Mouse (Mus musculus) ES-CJ7 (cell line): Measurements from ENCODE around the gene Clec9a.
A peak's percentile ranks its signal among the peaks of the same experiment; 100 is the strongest.

Source experiments
- DNase-seq: peaks from one replicate; pipeline ENCODE4 v3.0.0; 2011; ENCODE audit warnings: low read depth, low spot score

Clec9a gene

DNA sequence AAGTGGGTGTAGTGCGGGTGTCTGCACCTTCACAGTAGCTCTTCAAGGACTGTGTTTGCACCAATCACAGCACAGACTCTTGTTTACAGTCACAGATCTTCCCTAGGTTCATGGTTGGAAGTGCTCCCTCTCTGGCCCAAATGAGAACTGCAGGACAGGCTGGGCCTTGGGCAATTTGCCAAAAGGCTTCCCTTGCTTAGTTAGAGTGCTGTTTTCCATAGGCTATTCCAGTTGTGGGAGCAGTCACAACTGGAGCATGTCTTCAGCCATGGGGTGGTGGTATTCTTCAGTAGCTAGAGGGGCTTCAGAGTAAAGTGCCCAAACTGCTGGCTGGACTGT, 15.0 kb downstream of the Clec9a start:
- DNase-seq, result peak; percentile 78

DNA sequence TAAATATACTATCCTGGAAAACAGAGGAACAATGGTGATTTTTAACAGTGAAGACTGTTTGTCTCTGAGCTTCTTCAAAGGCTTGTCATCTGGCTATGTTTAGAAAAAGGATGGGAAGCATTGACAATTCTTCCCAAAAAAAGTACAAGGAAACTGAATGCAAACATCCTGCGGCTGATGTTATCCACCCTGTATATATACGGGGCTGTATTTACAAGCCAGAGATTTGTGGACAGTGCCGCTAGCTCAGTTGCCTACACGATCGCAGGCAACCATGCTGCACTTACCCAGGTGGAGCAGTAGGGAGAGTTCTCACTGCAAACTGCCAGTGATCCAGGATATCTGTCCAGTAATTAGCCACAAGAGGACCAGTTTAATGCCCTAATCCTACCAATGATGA, 16.6 kb downstream of the Clec9a start:
- DNase-seq, result no peak

DNA sequence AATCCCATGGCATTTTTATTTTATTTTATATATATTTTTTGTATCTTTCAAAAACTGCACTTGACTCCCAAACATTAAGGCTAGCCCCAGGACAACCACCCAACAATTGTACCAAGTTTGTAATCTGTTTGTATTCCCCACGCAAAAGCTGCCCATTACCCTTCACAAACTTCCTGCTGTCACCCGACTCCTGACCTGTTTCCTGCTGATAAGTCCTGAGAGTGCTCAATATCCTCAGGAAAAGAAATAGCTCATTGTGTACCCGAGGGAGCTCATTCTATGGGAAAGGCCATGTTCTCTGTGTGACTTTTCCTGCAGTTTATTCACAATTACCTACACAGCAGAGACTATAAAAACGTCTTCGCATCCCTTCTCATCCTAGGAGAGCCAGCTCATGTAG, 17.1 kb downstream of the Clec9a start:
- DNase-seq, result no peak

DNA sequence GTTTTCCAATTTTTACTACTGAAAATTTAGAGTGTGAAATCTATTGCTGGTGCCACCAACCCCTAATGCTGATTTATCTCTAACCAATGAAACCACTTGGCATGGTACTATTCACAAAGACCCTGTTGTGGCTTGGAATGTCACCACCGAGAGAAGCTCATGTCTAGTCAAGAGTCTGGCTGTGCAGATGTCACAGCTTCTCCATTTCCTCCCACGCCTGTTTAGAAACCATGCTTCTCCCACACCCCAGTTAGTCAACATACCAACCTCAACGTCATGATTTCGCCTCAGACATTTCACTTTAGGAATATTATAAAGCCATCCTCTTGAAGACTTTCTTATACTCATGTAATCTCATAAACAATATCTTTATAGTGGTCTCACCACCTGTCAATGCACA, 18.6 kb downstream of the Clec9a start:
- no peak for DNase-seq

DNA sequence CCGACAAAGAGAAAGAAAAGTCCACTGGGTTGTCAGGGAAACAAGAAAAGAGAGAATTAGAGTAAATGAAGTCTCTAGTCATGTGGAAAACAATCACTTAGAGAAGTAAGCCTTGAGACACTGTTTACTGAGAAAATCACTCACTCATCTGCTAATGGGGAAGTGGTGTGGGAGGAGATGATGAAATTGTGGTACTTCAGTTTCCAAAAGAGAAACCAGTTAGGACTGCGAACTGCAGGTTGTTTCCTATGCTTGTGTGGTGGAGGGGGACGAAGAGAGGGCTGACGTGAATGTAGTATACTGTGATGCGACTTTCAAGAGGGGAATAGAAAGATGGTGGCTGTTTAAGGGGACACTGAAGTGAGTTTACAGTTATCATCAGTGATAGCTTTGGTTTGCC, 25.6 kb downstream of the Clec9a start:
- DNase-seq, result no peak

DNA sequence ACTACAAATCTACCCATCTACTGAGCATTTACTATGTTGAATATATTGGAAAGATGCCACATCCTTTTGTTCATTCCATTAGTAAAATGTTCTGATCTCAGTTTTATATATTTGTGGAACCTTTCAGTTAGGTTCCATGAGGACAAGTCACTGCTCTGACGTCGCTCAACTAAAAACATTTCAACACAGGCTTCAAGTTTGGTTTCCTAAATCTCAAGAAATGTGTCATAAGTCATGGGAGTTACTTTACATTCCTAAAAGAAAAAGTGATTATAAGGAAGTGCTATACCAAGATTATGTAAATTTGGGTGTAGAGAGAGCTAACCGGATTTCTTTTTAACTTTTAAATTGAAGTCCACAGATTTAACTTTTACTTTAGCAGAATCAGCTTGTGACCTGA, 27.4 kb downstream of the Clec9a start:
- DNase-seq, result no peak

DNA sequence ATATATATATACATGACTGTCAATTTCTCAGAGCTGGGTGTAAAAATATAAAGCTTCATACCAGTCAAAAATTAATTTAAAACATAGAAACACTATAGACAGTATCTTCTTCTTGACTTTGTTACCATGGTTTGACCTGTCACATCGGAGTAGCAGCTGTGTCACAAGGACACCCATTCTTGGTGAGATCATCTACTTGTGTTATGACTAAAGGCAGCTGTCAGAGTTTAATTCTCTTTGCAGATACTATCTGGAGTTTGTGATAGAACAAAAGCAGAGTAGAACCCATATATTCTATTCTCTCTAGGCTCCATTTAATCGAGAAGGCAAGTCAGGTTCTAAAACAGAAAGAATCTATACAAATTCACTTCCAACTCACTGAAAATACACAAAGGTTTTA, 29.4 kb downstream of the Clec9a start:
- DNase-seq, result no peak

DNA sequence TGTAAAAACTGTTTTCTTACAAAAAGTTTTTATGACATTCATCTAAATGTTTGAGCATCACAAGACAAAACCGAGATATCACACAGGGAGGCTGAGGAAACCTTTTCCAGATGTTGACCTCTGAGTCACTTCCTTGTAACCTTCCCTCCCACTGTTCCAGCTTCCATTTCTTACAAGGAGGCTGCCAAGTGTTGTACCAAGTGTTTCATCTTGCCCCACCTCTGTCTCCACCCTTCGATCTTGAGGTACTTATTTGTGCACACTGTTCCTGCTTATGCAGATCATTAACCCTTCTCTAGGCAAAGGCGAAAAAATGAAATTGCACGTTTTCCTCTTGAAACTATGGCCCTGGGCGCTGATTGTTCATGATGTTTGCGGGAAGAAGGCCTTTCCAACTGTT, 41.1 kb downstream of the Clec9a start:
- DNase-seq, result no peak

DNA sequence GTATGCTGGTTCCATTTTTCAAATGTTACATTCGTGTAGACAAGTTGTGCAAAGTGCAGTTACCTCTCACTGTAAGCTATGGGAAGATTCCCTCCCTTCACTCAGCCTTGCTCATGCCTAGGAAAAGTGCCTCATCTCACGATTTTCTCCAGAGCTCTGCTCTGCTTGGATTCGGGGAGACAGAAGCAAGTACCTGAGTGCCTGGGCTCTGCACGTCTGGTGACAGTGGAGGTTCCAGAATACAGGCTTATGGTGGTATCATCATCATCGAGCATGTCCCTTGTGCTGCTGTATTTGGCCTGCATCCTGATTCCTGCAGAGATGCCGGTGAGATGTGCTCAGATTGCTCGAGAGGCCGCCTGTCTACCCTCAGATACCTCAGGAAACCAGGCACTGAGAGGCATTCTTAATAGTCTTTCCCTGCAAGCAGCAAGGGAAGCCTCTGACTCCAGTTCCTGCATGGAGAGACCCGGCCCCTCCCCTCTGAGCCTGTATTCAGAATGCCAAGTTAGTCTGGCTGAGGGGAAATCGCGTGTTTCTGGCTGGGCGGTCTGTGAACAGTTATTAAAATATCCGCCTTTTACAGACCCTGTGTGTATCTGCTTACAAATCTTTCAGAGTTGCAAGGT, 42.9 kb downstream of the Clec9a start, which contains the start of gene Clec1a:
TSS of gene Clec1a (minus strand) at position 590 of the 629 bp plus-strand sequence.
- no peak for DNase-seq

DNA sequence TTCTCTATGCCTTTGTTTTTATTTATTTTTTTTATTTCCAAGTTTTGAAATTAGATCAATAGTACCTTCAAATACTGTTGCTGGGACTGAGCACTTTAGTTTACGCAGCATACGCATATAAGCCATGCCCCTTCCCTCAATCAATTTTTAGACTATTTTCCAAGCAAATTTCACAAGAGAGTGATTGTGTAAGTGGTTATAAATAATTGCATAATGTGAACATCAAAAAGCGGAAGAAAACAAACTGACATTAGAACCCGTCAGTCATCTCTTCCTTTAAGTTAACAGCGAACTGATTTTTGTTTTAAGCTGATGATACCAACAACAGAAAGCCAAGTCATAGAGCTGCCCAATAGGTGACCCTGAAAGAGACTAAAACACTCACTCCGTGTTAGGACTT, 62.7 kb downstream of the Clec9a start:
- no peak for DNase-seq

DNA sequence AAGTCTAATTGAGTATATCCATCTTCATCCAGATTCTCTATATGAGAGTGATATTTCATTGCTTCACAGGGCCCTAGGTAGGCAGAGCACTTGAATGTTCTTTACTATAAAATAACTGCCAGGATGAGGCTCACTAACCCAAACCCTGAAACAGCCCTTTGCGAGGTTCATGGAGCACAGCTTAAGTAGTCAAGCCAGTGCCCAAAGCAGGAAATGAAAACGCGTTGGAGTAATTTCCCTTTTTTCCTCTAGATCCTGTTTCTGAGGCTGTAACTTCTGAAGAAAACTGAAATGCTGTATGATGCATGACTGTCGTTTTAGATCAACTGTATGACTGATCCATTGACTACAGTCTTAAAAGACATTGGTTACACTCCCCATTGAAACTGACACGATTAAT, 64.0 kb downstream of the Clec9a start:
- no peak for DNase-seq
